Mouse (Mus musculus) cortical plate, adult 2 months (tissue): ENCODE data around the gene Ankdd1a.

Experiments used
- CTCF ChIP-seq: fragments of 200-500 bp; IDR thresholded peaks from 2 replicates; pipeline ENCODE4 v1.5.1; 2011; ENCODE audit warnings: mild to moderate bottlenecking, control low read depth, low read length; ENCODE audit not compliant: insufficient read depth; ENCODE audit errors: extremely low read depth
- POLR2A ChIP-seq: fragments of 200-500 bp; IDR thresholded peaks from 2 replicates; pipeline ENCODE4 v1.6.1; 2011; ENCODE audit warnings: mild to moderate bottlenecking, low read length, control low read depth; ENCODE audit not compliant: insufficient read depth; ENCODE audit errors: extremely low read depth

DNA sequence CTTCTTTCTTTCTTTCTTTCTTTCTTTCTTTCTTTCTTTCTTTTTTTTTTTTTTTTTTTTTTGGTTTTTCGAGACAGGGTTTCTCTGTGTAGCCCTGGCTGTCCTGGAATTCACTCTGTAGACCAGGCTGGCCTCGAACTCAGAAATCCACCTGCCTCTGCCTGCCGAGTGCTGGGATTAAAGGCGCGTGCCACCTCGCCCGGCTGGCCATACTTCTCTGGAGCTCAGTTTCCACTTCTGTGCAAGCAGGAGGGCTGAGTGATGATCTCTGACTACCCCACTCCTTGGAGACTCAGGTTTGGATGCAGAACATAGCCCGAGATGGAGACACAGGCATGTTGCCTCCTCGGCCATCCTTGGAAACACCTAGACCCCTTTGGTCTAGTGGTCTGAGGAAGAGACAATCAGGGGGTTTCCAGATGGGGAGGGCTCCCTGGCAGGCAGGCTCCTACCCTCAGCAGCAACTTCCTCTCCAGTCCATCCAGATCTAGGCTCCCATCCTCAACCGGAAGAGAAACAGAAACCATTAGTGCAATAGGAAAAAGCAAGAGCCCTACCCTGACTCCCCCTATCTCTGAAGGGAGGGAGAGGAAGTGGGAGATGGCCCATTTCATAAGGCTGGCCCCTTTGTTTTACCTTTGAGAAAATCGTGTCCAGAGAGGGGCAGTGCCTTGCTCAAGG is 15.9 kb upstream of the Ankdd1a start:
- TF ChIP-seq CTCF: no peak
- TF ChIP-seq POLR2A: no peak
